Mouse (Mus musculus) brain, embryonic 14.5 days (tissue): ENCODE measurements at regions not wholly inside any gene's neighbourhood (a gene's known extent, or its start where the extent isn't known, plus 50 kb on each side); places are given as distances from the start of the nearest gene placed in this dataset.

ENCODE experiments used
- CTCF ChIP-seq: fragments of 200-500 bp; IDR thresholded peaks from 2 replicates; pipeline ENCODE4 v1.5.1; 2012; ENCODE audit warnings: inconsistent platforms, mild to moderate bottlenecking, moderate library complexity, borderline replicate concordance; ENCODE audit not compliant: insufficient read depth, insufficient read length; ENCODE audit errors: extremely low read depth
- POLR2A ChIP-seq: fragments of 200-500 bp; IDR thresholded peaks from 2 replicates; pipeline ENCODE4 v1.6.1; 2012; ENCODE audit warnings: mild to moderate bottlenecking, inconsistent platforms, borderline replicate concordance; ENCODE audit not compliant: poor library complexity, insufficient read depth, insufficient read length, severe bottlenecking; ENCODE audit errors: extremely low read depth

- no peak for TF ChIP-seq CTCF
- no peak for TF ChIP-seq POLR2A
These were observed 86.3 kb upstream of the Castor2 start for GRCm38 (mm10) chr5:134013206-134013605.
